Mouse (Mus musculus) kidney, postnatal 10 days (tissue): ENCODE results near the gene Skint3.
"Not testable (repeated sequence)": the region's sequence is repeated elsewhere in the genome, so short reads cannot be mapped to it uniquely, and the experiment has no call there.

Experiments
- DNase-seq: peaks from one replicate; pipeline ENCODE4 v3.0.0; 2021; ENCODE audit warnings: mixed read lengths

Gene Skint3

GRCm38 (mm10) chr4:112231945-112232344, at the start of gene Skint3:
Skint3 (plus strand) TSS chr4:112232245.
- no peak for DNase-seq

DNA sequence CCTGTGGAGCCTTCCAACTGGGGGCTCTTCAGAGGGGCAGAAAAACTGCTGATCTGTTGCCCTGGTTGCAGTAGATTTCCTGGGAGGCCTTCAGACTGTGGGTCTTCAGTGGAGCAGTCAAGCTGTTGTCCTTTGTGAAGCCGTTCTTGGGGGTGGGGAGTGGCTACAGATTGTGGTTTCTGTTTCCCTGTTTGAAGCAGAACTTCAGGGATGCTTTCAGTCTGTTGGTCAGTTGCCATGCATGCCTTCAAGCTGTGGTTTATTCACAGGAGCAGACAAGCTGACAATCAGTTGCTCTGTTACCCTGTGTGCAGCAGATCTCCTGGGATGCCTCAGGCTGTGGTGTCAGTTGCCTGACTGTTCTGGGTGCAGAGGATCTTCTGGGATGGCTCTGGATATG, 11.4 kb downstream of the Skint3 start:
- DNase-seq = no peak

GRCm38 (mm10) chr4:112243951-112244350, 11.9 kb downstream of the Skint3 start:
- DNase-seq = no peak

- DNase-seq = no peak
These were observed 24.0 kb downstream of the Skint3 start for GRCm38 (mm10) chr4:112256022-112256421.

- DNase-seq = no peak
These were observed 55.3 kb downstream of the Skint3 start for GRCm38 (mm10) chr4:112287178-112287974.

DNA sequence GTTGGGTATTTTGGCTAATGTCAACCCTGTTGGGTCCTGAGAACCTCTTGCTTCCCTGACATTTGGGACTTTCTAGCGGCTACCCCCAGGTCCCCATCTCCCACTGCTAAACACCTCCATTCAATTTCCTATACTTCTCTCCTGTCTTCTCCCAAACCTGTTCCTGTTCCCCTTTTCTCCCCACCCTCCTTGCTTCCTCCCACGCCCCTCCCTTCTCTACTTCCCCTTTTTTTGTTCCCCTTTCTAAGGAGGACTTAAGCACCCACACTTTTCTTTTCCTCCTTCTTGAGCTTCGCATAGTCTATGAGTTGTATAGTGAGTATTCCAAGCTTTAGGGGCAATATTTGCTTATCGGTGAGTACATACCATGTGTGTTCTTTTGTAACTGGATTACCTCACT, 56.4 kb downstream of the Skint3 start:
- no peak for DNase-seq

- no peak for DNase-seq
These were observed 70.3 kb downstream of the Skint3 start for GRCm38 (mm10) chr4:112302305-112302704.

DNA sequence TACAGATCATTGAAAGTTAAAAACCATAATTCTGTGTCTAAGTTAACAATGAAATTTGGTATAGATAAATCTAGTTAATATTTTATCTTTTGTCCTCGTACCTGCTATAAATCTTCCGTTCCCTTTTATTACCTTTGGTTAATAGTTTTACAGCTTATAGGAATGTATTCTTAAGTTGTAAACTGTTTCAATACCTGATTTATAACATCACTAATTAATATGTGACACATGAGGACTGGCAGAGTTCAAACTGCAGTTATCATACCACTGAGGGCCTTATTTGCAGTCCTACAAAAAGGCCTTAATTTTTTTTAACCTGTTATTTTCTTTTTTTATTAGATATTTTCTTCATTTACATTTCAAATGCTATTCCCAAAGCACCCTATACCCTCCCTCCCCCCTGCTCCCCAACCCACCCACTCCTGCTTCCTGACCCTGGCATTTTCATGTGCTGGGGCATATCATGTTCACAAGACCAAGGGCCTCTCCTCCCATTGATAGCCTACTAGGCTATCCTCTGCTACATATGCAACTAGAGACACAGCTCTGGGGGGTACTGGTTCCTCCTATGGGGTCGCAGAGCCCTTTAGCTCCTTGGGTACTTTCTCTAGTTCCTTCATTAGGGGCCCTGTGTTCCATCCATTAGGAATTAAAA, 70.9 kb downstream of the Skint3 start:
- no peak for DNase-seq

DNA sequence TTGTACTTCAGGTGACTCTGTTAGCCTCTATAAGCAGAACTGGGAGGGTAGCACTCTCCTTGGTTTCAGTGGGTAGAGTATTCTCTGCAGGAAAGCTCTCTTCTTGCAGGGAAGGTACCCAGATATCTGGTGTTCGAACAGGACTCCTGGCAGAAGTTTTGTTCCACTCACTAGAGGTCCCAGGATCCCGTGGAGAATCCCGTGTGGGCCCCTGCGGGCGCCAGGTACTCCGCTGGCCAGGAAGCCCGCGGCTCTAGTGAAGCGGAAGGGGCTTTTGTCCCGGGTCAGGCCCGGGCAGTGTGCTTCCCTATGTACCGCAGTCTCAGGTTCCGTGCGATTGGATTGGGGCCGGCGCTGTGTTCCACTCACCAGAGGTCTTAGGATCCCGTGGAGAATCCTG, 117.1 kb downstream of the Skint3 start:
- DNase-seq = not testable (repeated sequence)
